Mouse (Mus musculus) kidney, adult 11 months (tissue): ENCODE measurements at regions not wholly inside any gene's neighbourhood (a gene's known extent, or its start where the extent isn't known, plus 50 kb on each side); places are given as distances from the start of the nearest gene placed in this dataset.

Experiments used
- DNase-seq: peaks from one replicate; pipeline ENCODE4 v3.0.0; 2022

- no peak for DNase-seq
Observed at GRCm38 (mm10) chr4:87386271-87386670, 156.0 kb upstream of the Slc24a2 start.

DNA sequence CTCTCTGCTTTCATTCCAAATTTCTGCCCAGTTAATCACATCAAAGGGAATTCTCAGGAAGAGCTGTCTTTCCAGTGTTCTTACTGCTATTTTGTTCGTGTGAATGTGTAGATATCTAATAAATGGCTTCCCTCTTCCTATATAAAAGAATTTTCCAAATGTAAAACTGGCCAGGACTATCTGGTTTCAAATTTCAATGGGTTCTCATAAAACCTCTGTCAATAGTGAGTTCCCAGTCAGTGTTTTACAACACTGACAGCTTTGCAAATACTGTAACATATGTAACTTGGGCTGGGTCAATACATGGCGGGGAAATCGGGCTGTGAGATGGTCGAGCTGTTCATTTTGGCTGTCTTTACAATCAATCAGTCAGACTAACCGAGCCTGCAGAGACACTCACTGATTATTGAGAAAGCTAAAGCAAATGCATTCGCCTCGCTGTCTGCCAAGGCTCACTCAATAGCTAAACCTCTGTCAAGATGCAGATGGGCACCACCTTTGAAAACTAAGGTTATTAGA is 155.0 kb upstream of the Slc24a2 start:
- no peak for DNase-seq

GRCm38 (mm10) chr4:87384469-87385044 is 154.3 kb upstream of the Slc24a2 start:
- DNase-seq, result no peak

DNA sequence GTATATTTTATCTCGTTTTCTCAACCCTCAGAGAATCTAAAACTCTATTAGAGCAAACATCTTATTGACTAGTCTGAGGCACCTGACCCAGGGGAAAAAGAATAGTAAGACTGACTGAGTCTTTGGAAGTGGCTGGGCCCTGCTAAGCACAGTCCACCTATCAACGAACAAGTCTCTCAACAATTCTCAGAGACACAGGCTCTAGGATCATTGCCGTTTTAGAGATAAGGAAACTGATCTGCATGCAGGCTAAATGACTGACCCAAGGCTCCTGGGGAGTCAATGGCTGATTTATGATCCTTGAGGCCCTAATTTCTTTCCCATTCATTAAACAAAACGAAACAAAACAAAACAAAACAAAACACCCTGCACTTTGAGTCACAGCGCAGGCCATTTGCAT is 150.4 kb upstream of the Slc24a2 start:
- DNase-seq, result no peak

- no peak for DNase-seq
Observed at GRCm38 (mm10) chr4:87379516-87380173, 149.4 kb upstream of the Slc24a2 start.

GRCm38 (mm10) chr4:87371960-87372359 is 141.7 kb upstream of the Slc24a2 start:
- DNase-seq, result no peak

DNA sequence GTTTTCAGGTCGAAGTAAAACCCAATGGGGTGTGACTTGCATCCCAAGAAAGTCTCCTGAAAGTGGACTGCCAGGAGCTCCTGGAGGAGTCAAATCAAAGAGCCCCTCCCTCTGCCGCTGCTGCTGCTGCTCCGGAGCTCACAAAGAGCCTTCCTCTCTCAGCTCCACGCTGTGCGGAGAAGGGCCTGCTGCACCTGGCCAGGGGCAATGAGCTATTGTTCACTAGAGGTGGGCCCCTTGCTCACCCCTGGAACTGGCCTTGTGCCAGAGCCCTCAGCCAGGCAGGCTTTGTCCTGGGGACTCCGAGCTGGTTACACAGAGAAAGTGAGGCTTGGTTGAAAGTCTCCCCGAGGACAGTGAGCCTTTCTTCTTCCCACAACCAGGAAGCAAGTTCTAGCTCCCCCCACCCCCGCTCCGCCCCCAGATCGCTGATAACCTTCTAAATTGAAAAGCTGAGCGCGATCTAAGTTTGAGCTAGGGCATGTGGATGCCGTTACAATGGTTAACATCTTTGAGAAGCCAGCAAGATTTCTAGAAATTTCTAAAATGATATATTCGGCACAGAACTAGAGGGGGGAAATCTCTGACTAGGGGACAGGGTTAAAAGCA is 139.5 kb upstream of the Slc24a2 start:
- DNase-seq, result no peak

DNA sequence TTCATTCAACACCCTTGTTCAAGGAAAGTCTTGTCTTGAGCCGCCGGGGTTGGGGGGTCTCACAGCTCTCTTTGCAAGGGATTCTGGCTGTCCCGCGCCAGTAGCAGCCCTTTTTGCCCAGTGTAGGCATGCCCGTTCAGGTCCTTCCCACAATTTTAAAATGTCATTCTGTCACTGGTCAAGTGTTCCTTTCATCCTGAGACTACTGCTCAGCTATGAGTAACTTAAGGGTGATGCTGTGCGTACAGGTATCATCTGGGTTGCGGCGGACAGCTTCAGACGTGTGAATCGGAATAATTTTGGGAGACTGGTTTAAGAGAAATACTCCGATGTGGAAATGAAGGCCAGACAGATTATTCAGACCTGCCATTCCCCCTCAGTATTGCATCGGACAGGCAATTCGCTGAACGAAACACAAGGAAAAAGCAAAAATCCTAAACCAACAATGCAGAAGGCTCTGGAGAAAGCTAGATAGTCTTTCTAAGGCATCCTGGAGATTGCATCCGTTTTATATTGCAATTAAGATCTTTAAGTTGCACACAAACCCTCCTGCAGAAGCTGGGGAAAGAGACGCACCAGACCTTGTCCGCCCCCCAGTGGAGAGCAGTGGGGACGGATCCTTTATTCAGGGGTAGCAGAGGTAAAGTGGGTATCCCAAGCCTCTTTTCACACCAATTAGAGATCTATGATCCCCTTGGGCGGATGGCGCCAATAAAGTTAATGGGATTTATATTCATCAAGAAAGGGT is 138.3 kb upstream of the Slc24a2 start:
- DNase-seq, result no peak

DNA sequence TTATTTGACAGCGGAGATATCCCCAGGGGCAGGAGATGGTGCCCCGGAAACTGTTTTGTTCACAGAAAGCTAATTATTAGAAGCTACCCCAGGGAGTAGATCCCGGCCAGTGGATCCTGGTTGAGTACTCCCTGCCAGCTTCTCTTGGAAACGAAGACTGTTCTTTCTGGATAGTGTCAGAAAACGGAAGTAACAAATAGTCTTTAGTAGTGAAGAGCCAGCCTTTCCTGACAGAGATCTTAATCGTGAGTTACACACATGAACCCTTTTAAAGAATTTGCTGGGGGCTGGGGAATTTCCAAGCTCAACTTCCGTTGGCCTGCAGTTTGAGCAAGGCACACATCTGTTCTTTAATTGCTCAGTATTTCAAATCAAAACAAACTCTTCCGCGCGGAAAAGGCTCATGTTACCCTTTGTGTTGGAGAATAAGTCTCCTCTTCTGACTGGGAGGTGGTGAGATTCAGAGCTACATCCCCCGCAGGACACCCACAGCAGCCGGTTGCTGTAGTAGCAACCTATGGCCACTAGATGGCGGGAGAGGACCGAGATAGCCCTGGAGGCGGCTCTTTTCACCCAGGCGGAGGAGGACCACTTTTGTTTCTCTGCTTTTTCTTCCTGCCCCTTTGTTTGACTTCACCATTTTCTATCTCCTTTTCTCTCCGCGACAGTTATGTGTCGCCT is 137.6 kb upstream of the Slc24a2 start:
- peak; percentile 49 for DNase-seq

- no peak for DNase-seq
Observed at GRCm38 (mm10) chr4:87362201-87362600, 131.9 kb upstream of the Slc24a2 start.

GRCm38 (mm10) chr4:87359483-87359882 is 129.2 kb upstream of the Slc24a2 start:
- no peak for DNase-seq

GRCm38 (mm10) chr4:87359004-87359403 is 128.7 kb upstream of the Slc24a2 start:
- no peak for DNase-seq

DNA sequence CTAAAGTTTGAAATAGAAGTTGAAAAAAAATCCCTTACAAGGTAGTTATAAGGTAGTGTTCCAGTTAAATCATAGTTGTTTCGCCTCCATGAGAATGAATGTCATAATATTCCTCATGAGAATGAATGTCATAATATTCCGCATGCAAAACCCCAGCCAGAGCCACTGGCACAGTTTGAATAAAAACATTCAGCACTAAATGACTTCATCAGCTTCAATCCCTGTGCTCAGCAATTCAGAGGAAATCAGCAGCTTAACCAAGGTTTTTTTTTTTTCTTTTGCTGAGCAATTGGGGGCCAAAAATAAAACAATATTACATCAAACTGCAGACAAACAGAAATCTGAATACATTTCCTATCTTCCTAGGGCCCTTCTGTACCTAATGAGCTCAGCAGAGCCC is 102.7 kb upstream of the Slc24a2 start:
- DNase-seq, result no peak

DNA sequence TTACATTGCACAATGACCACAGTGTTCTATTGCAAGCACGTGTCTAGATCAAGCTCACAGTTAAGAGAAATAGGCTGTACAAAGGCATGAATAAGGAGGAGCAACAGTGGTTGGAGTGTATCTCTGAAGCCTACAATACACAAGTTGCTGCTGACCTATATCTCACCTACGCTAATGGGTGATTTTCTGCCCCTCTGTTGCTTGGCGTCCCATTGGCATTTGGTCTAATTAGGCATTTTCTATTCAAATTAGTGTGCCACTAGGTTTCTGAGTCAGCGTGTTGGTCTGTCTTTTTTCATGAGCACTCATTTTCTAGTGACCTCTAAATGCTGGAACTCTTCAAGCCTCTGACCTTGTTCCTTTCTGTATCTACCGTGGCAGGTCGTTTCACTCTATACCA is 98.9 kb upstream of the Slc24a2 start:
- DNase-seq, result no peak

DNA sequence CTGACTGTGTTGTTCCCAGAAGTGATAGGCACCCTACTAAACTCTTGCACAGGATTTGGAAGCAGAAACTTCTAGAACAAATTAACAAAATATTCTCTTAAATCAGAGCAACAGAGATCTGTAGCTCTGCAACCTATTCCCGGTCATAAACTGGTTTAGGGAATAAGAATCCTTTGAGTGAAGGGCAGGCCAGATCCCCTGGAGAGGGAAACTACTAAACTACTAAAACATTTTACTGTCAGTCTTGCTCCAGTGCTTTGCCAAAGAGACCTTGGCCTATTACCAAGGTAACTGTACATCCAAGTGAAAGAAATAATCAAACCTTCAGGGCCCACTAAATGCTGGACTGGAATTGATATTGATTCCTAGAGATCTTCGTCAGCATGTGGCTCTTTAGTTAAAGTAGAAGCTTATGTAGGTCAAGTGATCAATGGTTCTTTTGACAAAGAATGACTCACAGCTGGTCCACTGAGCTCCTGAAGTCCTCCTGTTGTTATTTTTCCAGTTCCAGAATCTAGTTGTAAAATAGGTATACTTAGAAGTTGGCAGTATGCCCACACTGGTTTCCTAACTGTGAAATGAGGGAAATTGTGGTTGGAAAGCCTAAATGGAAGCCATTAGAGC is 91.6 kb upstream of the Slc24a2 start:
- no peak for DNase-seq

DNA sequence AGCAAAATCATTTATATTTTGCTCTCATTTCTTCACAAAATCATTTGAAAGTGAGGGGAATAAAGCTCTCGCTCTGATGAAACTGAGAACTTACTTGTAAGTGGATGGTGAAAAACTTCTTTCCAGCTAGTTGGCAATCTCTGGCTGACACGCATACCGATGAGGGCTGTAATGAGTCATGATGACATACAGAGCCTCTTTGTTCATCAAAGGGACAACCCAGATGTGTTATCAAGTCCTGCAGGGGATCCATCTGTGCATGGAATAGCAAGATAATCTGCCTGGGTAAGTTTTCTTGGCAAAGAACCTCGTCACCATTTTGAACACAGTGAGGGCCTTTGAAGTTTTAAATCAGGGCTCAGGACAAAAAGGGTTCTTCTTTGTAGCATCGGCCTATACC is 67.9 kb upstream of the Slc24a2 start:
- no peak for DNase-seq

DNA sequence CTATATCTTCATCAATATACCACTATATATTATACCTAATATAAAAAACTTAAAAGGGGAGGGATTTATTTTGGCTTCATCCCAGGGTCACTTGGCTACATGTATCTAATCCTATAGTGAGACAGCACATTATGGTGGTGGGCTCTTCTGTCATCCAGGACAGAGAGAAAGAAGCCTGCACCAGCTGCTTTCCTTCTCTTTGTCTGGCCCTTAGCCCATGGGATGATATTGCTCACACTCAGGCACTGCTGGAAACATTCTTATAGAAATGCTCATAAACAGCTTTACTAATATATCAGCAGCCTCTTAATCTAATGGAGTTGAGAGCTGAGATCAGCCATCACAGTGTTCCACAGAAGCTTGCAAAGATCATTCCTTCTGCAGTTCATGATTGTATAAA is 64.3 kb upstream of the Slc24a2 start:
- no peak for DNase-seq
